Mouse (Mus musculus): ENCODE data around the gene Fbxo47. TPM values are rescaled to one million over a fixed set of nuclear protein-coding genes. Genes with fewer than 3 reads are reported as not detected.

The Fbxo47 gene
- total and polyA plus RNA-seq, 3 experiments: 0.73 to 1.2 TPM; not detected in 1

GRCm38 (mm10) chr11:97805662-97806612, 78.0 kb downstream of the Fbxo47 start:
- Histone ChIP-seq H3K9me3 (replicated peaks; ENCODE audit: insufficient read depth, low read length) (no peaks in the 10 kb centered on the region), H3K27me3 (ENCODE audit: control insufficient read depth in 1 of 2, insufficient read depth in 2 of 2, low read length in 2 of 2) (no peaks in the 10 kb centered on the region), H3K27ac (ENCODE audit: control insufficient read depth, low read depth, low read length) (no peak overlapping the region), H3K4me1 (ENCODE audit: control insufficient read depth in 1 of 2, insufficient read depth in 2 of 2, low read length in 2 of 2) (peaks cover 2 to 28% of the 10 kb centered on the region in 2 experiments), H3K79me2 (ENCODE audit: control insufficient read depth, insufficient read depth, low read length, poor library complexity) (peaks cover 5% of the 10 kb centered on the region; the same call in 1 of the 2 replicates), H3K36me3 (ENCODE audit: control insufficient read depth in 1 of 2, insufficient read depth in 2 of 2, low read length in 2 of 2) (peaks cover 0 to 19% of the 10 kb centered on the region in 2 experiments; a peak in 2 of 4 replicates), H3K9ac (ENCODE audit: control insufficient read depth, low read depth, low read length, poor library complexity, severe bottlenecking) (no peak overlapping the region), H3K4me3 (ENCODE audit: control insufficient read depth in 1 of 2, insufficient read depth in 1 of 2, low read depth in 2 of 2, low read length in 2 of 2) (no peak overlapping the region)
- no peak for DNase-seq (ENCODE audit: low read depth, low spot score)
- TF ChIP-seq RAD21 (IDR thresholded peaks at IDR 0.05; ENCODE audit: low read depth, low read length) (no peak), MAFK (IDR thresholded peaks at IDR 0.05; ENCODE audit: borderline replicate concordance, low read depth, low read length) (no peak), CHD2 (IDR thresholded peaks at IDR 0.05; ENCODE audit: low read length) (no peak), TBP (IDR thresholded peaks at IDR 0.05; ENCODE audit: low read depth, low read length) (no peak), JUND (IDR thresholded peaks at IDR 0.05; ENCODE audit: low read depth, low read length) (no peak)

GRCm38 (mm10) chr11:97804841-97805661, 78.9 kb downstream of the Fbxo47 start:
- H3K79me2 ChIP-seq (ENCODE audit: control insufficient read depth, insufficient read depth, low read length, poor library complexity): peaks cover 13% of the 10 kb centered on the region; the same call in 1 of the 2 replicates
- no peak for DNase-seq (ENCODE audit: low read depth, low spot score)
- H3K4me1 ChIP-seq (ENCODE audit: control insufficient read depth in 1 of 2, insufficient read depth in 2 of 2, low read length in 2 of 2): peaks cover 2 to 22% of the 10 kb centered on the region in 2 experiments
- H3K9ac ChIP-seq (ENCODE audit: control insufficient read depth, low read depth, low read length, poor library complexity, severe bottlenecking): no peak overlapping the region
- peaks cover 0 to 12% of the 10 kb centered on the region in 2 experiments; a peak in 2 of 4 replicates for H3K36me3 ChIP-seq (ENCODE audit: control insufficient read depth in 1 of 2, insufficient read depth in 2 of 2, low read length in 2 of 2)
- H3K27me3 ChIP-seq (ENCODE audit: control insufficient read depth in 1 of 2, insufficient read depth in 2 of 2, low read length in 2 of 2): no peaks in the 10 kb centered on the region
- TF ChIP-seq CHD1 (IDR thresholded peaks at IDR 0.05; ENCODE audit: low read depth, low read length) (no peak), E2F4 (IDR thresholded peaks at IDR 0.05; ENCODE audit: borderline replicate concordance, low read depth, low read length) (no peak), MAFK (IDR thresholded peaks at IDR 0.05; ENCODE audit: borderline replicate concordance, low read depth, low read length) (no peak), USF1 (IDR thresholded peaks at IDR 0.05; ENCODE audit: low read depth, low read length) (no peak)
- H3K4me3 ChIP-seq (ENCODE audit: control insufficient read depth in 1 of 2, insufficient read depth in 1 of 2, low read depth in 2 of 2, low read length in 2 of 2): no peak overlapping the region
- H3K27ac ChIP-seq (ENCODE audit: control insufficient read depth, low read depth, low read length): no peak overlapping the region
- H3K9me3 ChIP-seq (replicated peaks; ENCODE audit: insufficient read depth, low read length): no peaks in the 10 kb centered on the region

GRCm38 (mm10) chr11:97803847-97804246, 80.1 kb downstream of the Fbxo47 start:
- H3K4me3 ChIP-seq (ENCODE audit: control insufficient read depth in 1 of 2, insufficient read depth in 1 of 2, low read depth in 2 of 2, low read length in 2 of 2): no peak overlapping the region
- no peak for TF ChIP-seq ZC3H11A (IDR thresholded peaks at IDR 0.05; ENCODE audit: low read depth, low read length)
- no peak for TF ChIP-seq HCFC1 (IDR thresholded peaks at IDR 0.05; ENCODE audit: low read depth, low read length)
- TF ChIP-seq USF1 (IDR thresholded peaks at IDR 0.05; ENCODE audit: low read depth, low read length): no peak
- no peak for TF ChIP-seq CTCF (IDR thresholded peaks at IDR 0.05 in 2 of 3, conservative IDR thresholded peaks at IDR 0.05 in 1 of 3; ENCODE audit: control insufficient read depth in 1 of 3, insufficient read depth in 1 of 3, low read depth in 2 of 3, low read length in 3 of 3, poor library complexity in 1 of 3, severe bottlenecking in 1 of 3)
- TF ChIP-seq SMC3 (IDR thresholded peaks at IDR 0.05; ENCODE audit: low read depth, low read length): no peak
- no peak for TF ChIP-seq POLR2AphosphoS5 (IDR thresholded peaks at IDR 0.05; ENCODE audit: borderline replicate concordance, low read depth, low read length)
- no peak for TF ChIP-seq ETS1 (IDR thresholded peaks at IDR 0.05; ENCODE audit: low read depth, low read length)
- no peak for TF ChIP-seq MAX (IDR thresholded peaks at IDR 0.05; ENCODE audit: low read length)
- TF ChIP-seq ZKSCAN1 (IDR thresholded peaks at IDR 0.05; ENCODE audit: low read depth, low read length): no peak
- TF ChIP-seq JUND (IDR thresholded peaks at IDR 0.05; ENCODE audit: low read depth, low read length): no peak
- TF ChIP-seq GATA1 (IDR thresholded peaks at IDR 0.05; ENCODE audit: low read depth, low read length): no peak
- no peak for TF ChIP-seq KAT2A (conservative IDR thresholded peaks at IDR 0.05; ENCODE audit: low read depth, low read length)
- no peak for TF ChIP-seq E2F4 (IDR thresholded peaks at IDR 0.05; ENCODE audit: borderline replicate concordance, low read depth, low read length)
- TF ChIP-seq RAD21 (IDR thresholded peaks at IDR 0.05; ENCODE audit: low read depth, low read length): no peak
- no peak overlapping the region for H3K9ac ChIP-seq (ENCODE audit: control insufficient read depth, low read depth, low read length, poor library complexity, severe bottlenecking)
- peaks cover 2 to 18% of the 10 kb centered on the region in 2 experiments; a peak in 3 of 4 replicates for H3K4me1 ChIP-seq (ENCODE audit: control insufficient read depth in 1 of 2, insufficient read depth in 2 of 2, low read length in 2 of 2)
- DNase-seq (ENCODE audit: low read depth, low spot score): no peak
- H3K36me3 ChIP-seq (ENCODE audit: control insufficient read depth in 1 of 2, insufficient read depth in 2 of 2, low read length in 2 of 2): peaks cover 0 to 12% of the 10 kb centered on the region in 2 experiments; a peak in 2 of 4 replicates
- H3K27me3 ChIP-seq (ENCODE audit: control insufficient read depth in 1 of 2, insufficient read depth in 2 of 2, low read length in 2 of 2): no peaks in the 10 kb centered on the region
- no peak overlapping the region for H3K27ac ChIP-seq (ENCODE audit: control insufficient read depth, low read depth, low read length)
- H3K79me2 ChIP-seq (ENCODE audit: control insufficient read depth, insufficient read depth, low read length, poor library complexity): peaks cover 13% of the 10 kb centered on the region; the same call in 1 of the 2 replicates
- H3K9me3 ChIP-seq (replicated peaks; ENCODE audit: insufficient read depth, low read length): no peaks in the 10 kb centered on the region

Data from MEL (cell line).